ENCODE assay signal across 8 mouse cellular contexts in the genomic region with DNA sequence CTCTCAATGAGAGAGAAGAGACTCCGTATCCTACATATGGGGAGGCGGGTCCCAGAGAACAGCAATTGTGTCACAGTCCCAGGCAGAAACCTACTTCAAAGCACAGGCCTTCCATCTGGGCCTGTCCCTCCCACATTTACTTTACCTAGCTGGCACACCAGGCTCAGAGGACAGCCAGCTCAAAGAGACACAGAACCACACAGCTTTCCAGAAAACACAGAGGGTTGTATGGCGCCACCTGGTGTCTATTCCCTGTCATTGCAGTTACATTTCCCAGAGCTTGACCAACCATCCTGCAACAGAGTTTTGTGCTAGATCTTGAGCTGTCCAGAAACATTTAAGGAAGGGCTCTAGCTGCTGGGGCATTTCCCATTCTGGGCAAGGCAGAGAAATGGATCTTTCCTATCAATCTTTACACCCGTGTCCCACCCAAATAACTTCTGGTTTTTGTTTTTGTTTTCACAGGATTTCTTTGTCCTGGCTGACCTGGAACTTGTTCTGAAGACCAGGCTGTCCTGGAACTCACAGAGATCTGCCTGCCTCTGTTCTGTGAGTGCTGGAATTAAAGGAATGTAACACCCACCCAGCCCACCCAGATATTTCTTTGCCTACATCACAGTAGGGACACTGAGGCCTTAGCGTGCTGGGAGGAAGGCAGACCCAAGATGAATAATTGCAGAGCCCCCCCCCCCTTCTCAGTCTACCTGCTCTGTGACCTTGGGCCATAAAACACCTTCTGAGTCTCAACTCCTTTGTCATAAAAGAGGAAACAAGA. TPM values are rescaled to one million over a fixed set of nuclear protein-coding genes. Genes with fewer than 3 reads are reported as not detected.
DNase-seq lines count a peak whose midpoint lies in the region; ATAC-seq and TF ChIP-seq lines count a peak whose summit lies in the region.

No protein-coding gene starts in this region.

- no peak overlapping the region for H3ac ChIP-seq in C2C12 (ENCODE audit: control insufficient read depth, insufficient read length, low read depth)

- no peak overlapping the region for H3K4me2 ChIP-seq in kidney, embryonic 14.5 days (replicated peaks; ENCODE audit: low read depth, low read length)
- H3K4me2 ChIP-seq in limb, embryonic 14.5 days (replicated peaks; ENCODE audit: low read depth, low read length, severe bottlenecking) = no peak overlapping the region
- no peak overlapping the region for H3K4me2 ChIP-seq in neural tube, embryonic 11.5 days (ENCODE audit: low read depth)
- H3K4me2 ChIP-seq in stomach, embryonic 16.5 days (ENCODE audit: low read depth, low read length) = no peak overlapping the region

- H3K4me3 ChIP-seq in C2C12 (ENCODE audit: insufficient read depth, poor library complexity, severe bottlenecking) = no peak overlapping the region
- no peak overlapping the region for H3K4me3 ChIP-seq in kidney, embryonic 14.5 days (ENCODE audit: low read length)
- H3K4me3 ChIP-seq in limb, embryonic 14.5 days (replicated peaks; ENCODE audit: low read length) = no peak overlapping the region
- H3K4me3 ChIP-seq in neural tube, embryonic 11.5 days (ENCODE audit: low read depth, low read length) = no peak overlapping the region
- H3K4me3 ChIP-seq in stomach, embryonic 16.5 days (replicated peaks; ENCODE audit: low read length) = no peak overlapping the region

- H3K27ac ChIP-seq in kidney, embryonic 14.5 days (ENCODE audit: low read depth, low read length) = no peak overlapping the region
- no peak overlapping the region for H3K27ac ChIP-seq in limb, embryonic 14.5 days (replicated peaks; ENCODE audit: low read depth, low read length)
- H3K27ac ChIP-seq in neural tube, embryonic 11.5 days (ENCODE audit: low read depth, low read length) = no peak overlapping the region
- H3K27ac ChIP-seq in stomach, embryonic 16.5 days (ENCODE audit: low read length) = peak overlapping the region; percentile 15; the same call in 1 of the 2 replicates

- H3K79me2 ChIP-seq in C2C12 (ENCODE audit: control insufficient read depth, insufficient read depth) = no peaks in the 10 kb centered on the region

- peak; percentile 39 for TF ChIP-seq CTCF in C2C12 (IDR thresholded peaks at IDR 0.05; ENCODE audit: control insufficient read depth, insufficient read depth, insufficient read length)

- H3K4me1 ChIP-seq in kidney, embryonic 14.5 days (ENCODE audit: control insufficient read depth, insufficient read depth, low read length) = peaks cover 26% of the 10 kb centered on the region
- peaks cover 35% of the 10 kb centered on the region for H3K4me1 ChIP-seq in limb, embryonic 14.5 days (ENCODE audit: control insufficient read depth, insufficient read depth, low read length)
- peaks cover 11% of the 10 kb centered on the region; the same call in 1 of the 2 replicates for H3K4me1 ChIP-seq in neural tube, embryonic 11.5 days (ENCODE audit: control insufficient read depth, insufficient read depth, low read length)
- peaks cover 32% of the 10 kb centered on the region for H3K4me1 ChIP-seq in stomach, embryonic 16.5 days (ENCODE audit: control insufficient read depth, insufficient read depth, low read length)

- no peaks in the 10 kb centered on the region for H3K27me3 ChIP-seq in C2C12 (ENCODE audit: control insufficient read depth, insufficient read depth, insufficient read length)
- no peaks in the 10 kb centered on the region for H3K27me3 ChIP-seq in kidney, embryonic 14.5 days (ENCODE audit: control insufficient read depth, insufficient read depth, low read length)
- no peaks in the 10 kb centered on the region for H3K27me3 ChIP-seq in limb, embryonic 14.5 days (ENCODE audit: control insufficient read depth, insufficient read depth, low read length)
- peaks cover 12% of the 10 kb centered on the region; the same call in 1 of the 2 replicates for H3K27me3 ChIP-seq in neural tube, embryonic 11.5 days (ENCODE audit: control insufficient read depth, insufficient read depth, low read length)
- no peaks in the 10 kb centered on the region for H3K27me3 ChIP-seq in stomach, embryonic 16.5 days (ENCODE audit: control insufficient read depth, insufficient read depth, low read length)

- H3K9ac ChIP-seq in kidney, embryonic 14.5 days (ENCODE audit: low read depth, low read length) = no peak overlapping the region
- H3K9ac ChIP-seq in limb, embryonic 14.5 days (ENCODE audit: low read depth, low read length, severe bottlenecking) = no peak overlapping the region
- no peak overlapping the region for H3K9ac ChIP-seq in neural tube, embryonic 11.5 days (ENCODE audit: low read length)
- 0 out of 2 replicates have a peak overlapping the region, but pooled peaks have one; percentile 17 for H3K9ac ChIP-seq in stomach, embryonic 16.5 days (ENCODE audit: low read length)

- no peak for TF ChIP-seq POLR2A in limb, embryonic 14.5 days (IDR thresholded peaks at IDR 0.05; ENCODE audit: borderline replicate concordance, extremely low read depth, insufficient read depth, insufficient read length)

- peak; percentile 51 for ATAC-seq in kidney, embryonic 14.5 days (ENCODE audit: low FRiP score, low TSS enrichment)
- ATAC-seq in limb, embryonic 14.5 days (ENCODE audit: low FRiP score, low read depth) = 0 out of 2 replicates have a peak, but pooled peaks have one; percentile 35
- ATAC-seq in neural tube, embryonic 11.5 days (ENCODE audit: insufficient read depth, low FRiP score, low TSS enrichment) = no peak; the same call in 1 of the 2 replicates
- peak; percentile 58; the same call in 1 of the 2 replicates for ATAC-seq in stomach, embryonic 16.5 days (ENCODE audit: insufficient read depth, low FRiP score)

- no peaks in the 10 kb centered on the region for H3K9me3 ChIP-seq in kidney, embryonic 14.5 days (ENCODE audit: control insufficient read depth, low read length)
- H3K9me3 ChIP-seq in limb, embryonic 14.5 days (ENCODE audit: control insufficient read depth, low read length) = no peaks in the 10 kb centered on the region
- H3K9me3 ChIP-seq in neural tube, embryonic 11.5 days (ENCODE audit: control insufficient read depth, low read length) = no peaks in the 10 kb centered on the region
- H3K9me3 ChIP-seq in stomach, embryonic 16.5 days (replicated peaks; ENCODE audit: control insufficient read depth, low read length) = no peaks in the 10 kb centered on the region

- peak; percentile 59 for DNase-seq in adrenal gland, adult 8-10 months
- DNase-seq in embryo, embryonic 11 days = peak; percentile 82
- DNase-seq in heart, adult 18-20 months = peak; percentile 77 to 88
- DNase-seq in limb, embryonic 14.5 days (ENCODE audit: low spot score) = peak; percentile 86
- DNase-seq in neural tube, embryonic 11.5 days (ENCODE audit: low spot score) = peak; percentile 78

- WGBS in kidney, embryonic 14.5 days = 35% methylated on average over 5 of the region's 5 CpGs
- 31% methylated on average over 5 of the region's 5 CpGs for WGBS in limb, embryonic 14.5 days
- 42% methylated on average over 5 of the region's 5 CpGs for WGBS in neural tube, embryonic 11.5 days
- 47% methylated on average over 5 of the region's 5 CpGs for WGBS in stomach, embryonic 16.5 days

- H3K36me3 ChIP-seq in C2C12 (ENCODE audit: control insufficient read depth, insufficient read depth) = no peaks in the 10 kb centered on the region
- H3K36me3 ChIP-seq in kidney, embryonic 14.5 days (ENCODE audit: control insufficient read depth, insufficient read depth, low read length) = no peaks in the 10 kb centered on the region
- no peaks in the 10 kb centered on the region for H3K36me3 ChIP-seq in limb, embryonic 14.5 days (ENCODE audit: control insufficient read depth, insufficient read depth, low read length)
- no peaks in the 10 kb centered on the region for H3K36me3 ChIP-seq in neural tube, embryonic 11.5 days (ENCODE audit: control insufficient read depth, insufficient read depth, low read length)
- H3K36me3 ChIP-seq in stomach, embryonic 16.5 days (ENCODE audit: control insufficient read depth, insufficient read depth, low read length) = no peaks in the 10 kb centered on the region

- H3K79me3 ChIP-seq in C2C12 (ENCODE audit: low read depth) = no peaks in the 10 kb centered on the region

TF ChIP-seq in C2C12, 6 proteins besides CTCF, POLR2A, EP300 and RAD21:
- TF ChIP-seq CEBPB (IDR thresholded peaks at IDR 0.05; ENCODE audit: low read depth) = no peak
- no peak for TF ChIP-seq MYOG (IDR thresholded peaks at IDR 0.05; ENCODE audit: control insufficient read depth, extremely low read depth, insufficient read length)
- TF ChIP-seq MYOD1 (IDR thresholded peaks at IDR 0.05; ENCODE audit: control insufficient read depth, insufficient read length, low read depth) = no peak
- no peak for TF ChIP-seq FOSL1 (IDR thresholded peaks at IDR 0.05; ENCODE audit: insufficient read depth, low read length, poor library complexity, severe bottlenecking)
- TF ChIP-seq USF1 (IDR thresholded peaks at IDR 0.05; ENCODE audit: low read depth) = no peak

RNA-seq across cellular contexts. Expression of a gene that starts 29.3 kb away (rescaled TPM):
- 0.04 TPM for polyA plus RNA-seq in C2C12 (2012; fragmentation: generic; extraction: Trizol)
- total RNA-seq in adrenal gland, adult 8-10 months (2022) = 10 to 100 TPM in 1 of 4 experiments, 1 to 10 TPM in 2, not detected in 1; 3.1 to 22.6 (median 9.1) TPM
- total RNA-seq in heart, adult 18-20 months (2021) = not detected
- polyA plus RNA-seq in kidney, embryonic 14.5 days (2014; fragmentation: Nextera tagmentation; extraction: Ambion mirVana) = 0.16 and 0.19 TPM in 2 replicates
- 0.06 and 0.51 TPM in 2 replicates for polyA plus RNA-seq in limb, embryonic 14.5 days (2012; rRNA removed)
- not detected in 2 replicates for polyA plus RNA-seq in limb, embryonic 14.5 days (2014; fragmentation: Nextera tagmentation; extraction: Ambion mirVana)
- not detected in 2 replicates for polyA plus RNA-seq in neural tube, embryonic 11.5 days (2014; fragmentation: Nextera tagmentation; extraction: Ambion mirVana)
- polyA plus RNA-seq in stomach, embryonic 16.5 days (2015; fragmentation: Nextera tagmentation; extraction: Ambion mirVana) = 0.23 TPM in 1 of 2 replicates, not detected in the other
